Mouse (Mus musculus) kidney, postnatal 14 days (tissue): Measurements from ENCODE around the gene Nckap5l.

Experiments
- DNase-seq: peaks from one replicate; pipeline ENCODE4 v3.0.0; 2022; ENCODE audit warnings: mixed read lengths

Gene Nckap5l

DNA sequence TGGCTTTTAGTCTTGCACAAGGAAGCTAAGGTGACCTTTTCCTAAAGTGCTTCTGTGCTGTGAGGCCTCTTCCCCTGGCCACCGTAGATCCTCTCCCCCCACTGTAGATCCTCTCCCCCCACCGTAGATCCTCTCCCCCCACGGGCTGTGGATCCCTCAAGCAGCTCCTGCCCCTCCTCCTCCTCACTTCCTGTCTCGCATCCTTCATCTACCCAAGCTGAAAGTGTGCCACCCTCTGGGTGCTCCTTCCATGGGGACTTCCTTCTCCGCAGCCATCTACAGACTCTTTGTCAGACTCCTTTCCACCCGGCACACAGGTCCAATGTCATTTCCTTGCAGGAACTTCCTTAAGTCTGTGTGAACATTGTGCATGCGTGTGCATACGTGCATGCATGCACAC lies 27.2 kb downstream of the Nckap5l start:
- DNase-seq: no peak

DNA sequence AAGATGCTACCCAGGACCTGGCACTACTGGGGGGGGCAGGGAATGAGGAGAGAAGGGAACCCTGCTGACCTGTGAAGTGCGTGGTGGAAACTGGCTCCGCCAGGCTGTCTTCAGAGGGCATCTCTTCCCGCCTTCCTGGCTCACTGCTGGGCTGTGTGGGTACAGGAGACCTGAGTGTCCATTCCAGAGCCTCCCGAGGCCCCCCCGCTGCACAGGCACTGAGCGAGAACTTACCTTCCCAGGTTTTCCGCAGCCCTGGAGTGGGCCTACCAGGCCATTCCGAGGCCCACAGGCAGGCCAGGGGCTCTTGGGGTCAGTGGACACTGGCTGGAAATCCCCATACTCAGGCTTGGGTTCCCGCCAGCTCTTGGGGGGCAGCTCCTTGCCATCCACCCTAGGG lies 33.7 kb downstream of the Nckap5l start:
- no peak for DNase-seq

DNA sequence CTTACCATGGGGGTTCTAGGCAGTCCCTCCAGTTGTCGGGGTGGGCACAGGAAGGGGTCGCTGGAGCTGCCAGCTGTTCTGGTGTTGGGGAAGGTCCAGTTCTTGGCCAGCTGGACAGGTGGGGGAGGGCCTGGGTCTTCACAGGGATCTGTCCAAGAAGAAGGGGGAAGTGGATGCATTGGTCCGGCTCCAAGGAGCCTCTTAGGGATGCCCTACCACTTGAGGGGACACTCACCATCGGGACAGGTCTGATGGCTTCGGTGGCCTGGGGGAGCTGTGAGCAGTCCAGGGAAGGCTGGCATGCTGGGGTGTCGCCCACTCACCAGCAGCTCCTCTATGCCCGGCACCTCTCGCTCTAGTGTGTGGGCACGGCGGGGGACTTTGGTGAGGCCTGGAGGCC lies 34.4 kb downstream of the Nckap5l start:
- DNase-seq: no peak

- no peak for DNase-seq
Measured at GRCm38 (mm10) chr15:99422551-99422950, 35.0 kb downstream of the Nckap5l start.

- DNase-seq: no peak
Measured at GRCm38 (mm10) chr15:99421676-99422075, 35.9 kb downstream of the Nckap5l start.

DNA sequence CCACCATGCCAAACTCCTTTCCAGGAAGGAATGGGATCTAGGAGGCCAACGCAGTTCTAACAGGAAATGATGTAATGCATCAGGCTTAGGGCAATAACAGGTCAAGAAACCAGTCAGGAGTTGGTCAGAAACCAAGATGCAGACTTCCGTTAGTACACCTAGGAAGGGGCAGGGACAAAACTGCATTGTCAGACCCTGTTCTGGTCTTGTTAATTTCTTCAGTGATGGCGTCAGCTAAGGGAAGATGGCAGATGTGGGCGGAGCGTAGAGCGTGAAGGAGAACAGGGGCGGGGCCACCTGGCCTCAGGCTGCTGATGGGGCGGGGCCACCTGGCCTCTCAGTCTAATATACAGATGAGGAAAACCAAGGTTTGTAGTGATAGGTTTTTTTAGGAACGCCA lies 36.4 kb downstream of the Nckap5l start:
- DNase-seq: peak; percentile 55

DNA sequence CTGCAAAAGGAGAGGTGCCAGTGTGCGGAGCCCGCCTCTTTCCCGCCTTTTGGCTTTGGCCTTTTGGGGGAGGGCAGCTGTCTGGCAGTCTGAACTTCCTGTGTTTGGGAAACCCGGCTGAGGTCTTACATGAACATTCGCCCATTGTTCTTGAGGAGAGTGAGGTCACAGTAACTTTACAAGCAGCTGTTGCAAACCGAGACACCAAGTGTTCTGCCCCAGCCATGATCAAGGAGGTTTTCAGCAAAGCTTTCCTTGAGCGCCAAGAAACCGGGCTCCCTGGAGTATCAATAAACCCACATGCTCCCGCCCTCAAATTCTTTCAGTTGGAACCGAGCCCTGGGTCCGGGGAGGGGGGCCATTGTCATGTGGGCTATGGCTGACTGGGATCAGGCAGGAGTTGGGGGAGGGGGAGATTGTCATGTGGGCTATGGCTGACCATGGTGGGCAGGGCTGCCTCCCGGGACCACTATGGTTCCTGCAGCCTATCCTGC lies 37.0 kb downstream of the Nckap5l start:
- peak; percentile 83 for DNase-seq

- no peak for DNase-seq
Measured at GRCm38 (mm10) chr15:99420101-99420500, 37.4 kb downstream of the Nckap5l start.

- DNase-seq: no peak
Measured at GRCm38 (mm10) chr15:99417692-99418271, 39.8 kb downstream of the Nckap5l start.

- no peak for DNase-seq
Measured at GRCm38 (mm10) chr15:99416957-99417356, 40.6 kb downstream of the Nckap5l start.

DNA sequence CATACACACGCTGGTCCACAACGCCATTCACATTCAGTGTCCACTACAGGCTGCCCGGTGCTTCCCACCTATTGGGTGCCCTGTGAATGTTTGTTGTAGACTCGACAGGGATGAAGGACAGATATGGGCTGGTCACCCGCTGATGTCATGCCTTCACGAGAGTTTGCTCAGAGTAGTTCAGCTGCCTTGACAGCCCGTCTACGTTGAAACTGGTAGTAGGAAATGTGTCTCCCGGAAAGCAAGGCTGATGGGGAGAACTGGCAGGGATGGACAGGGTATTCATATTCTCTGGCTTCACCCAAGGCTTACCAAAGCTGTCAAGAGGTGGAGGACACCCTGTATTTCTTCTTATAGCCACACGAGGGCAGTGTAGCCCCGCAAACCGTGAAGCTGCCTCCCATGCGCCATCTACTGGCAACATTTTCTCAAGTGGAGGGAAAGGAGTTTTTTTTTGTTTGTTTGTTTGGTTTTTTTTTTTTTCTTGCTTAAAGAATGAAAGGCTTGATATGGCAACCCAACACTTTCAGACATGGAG lies 41.1 kb downstream of the Nckap5l start:
- peak; percentile 89 for DNase-seq

DNA sequence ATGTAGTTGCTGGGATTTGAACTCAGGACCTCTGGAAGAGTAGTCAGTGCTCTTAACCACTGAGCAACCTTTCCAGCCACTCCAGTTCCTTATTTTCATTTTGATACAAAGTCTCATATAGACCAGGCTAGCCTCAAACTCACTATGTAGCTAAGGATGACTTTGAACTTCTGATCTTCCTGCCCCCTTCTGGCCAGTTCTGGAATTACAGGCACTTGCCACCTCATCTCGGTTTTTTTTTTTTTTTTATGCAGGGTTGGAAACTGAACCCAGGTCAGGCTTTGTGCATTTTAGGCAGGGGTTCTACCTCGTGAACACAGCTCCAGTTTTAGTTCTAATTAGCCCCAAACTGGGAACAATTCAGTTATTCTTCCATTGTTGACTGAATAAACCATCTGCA lies 41.8 kb downstream of the Nckap5l start:
- peak; percentile 66 for DNase-seq

GRCm38 (mm10) chr15:99411747-99412146 lies 45.8 kb downstream of the Nckap5l start:
- no peak for DNase-seq

GRCm38 (mm10) chr15:99408845-99409244 lies 48.7 kb downstream of the Nckap5l start:
- DNase-seq: no peak

DNA sequence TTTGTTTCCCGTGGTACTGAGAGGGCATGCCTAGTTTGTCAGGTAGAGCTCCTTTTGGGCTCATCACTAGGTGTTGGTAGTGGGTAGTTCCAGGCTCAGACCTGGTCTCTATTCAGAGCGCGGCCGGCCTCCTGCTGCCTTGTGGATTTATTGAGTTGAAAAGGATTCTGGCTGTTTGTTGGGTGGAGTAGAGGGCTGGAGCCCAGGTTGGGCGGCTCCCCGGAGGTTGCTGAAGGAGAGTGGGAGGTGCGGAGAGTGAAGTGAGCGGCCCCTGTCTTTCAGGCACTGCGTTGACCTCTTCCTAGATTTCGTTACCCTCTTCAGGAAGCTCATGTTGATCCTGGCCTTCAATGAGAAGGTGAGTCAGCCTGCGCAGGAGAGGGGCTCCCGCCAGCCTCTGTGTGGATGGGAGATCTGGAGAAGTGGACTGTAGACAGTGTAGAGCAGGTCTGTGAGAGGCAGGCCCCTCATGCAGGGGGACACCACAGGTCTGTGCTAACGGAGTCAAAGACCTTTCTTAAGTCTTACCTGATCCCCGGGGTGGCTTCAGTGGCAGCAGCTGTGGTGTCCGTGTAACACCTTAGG lies 50.5 kb downstream of the Nckap5l start:
- no peak for DNase-seq

DNA sequence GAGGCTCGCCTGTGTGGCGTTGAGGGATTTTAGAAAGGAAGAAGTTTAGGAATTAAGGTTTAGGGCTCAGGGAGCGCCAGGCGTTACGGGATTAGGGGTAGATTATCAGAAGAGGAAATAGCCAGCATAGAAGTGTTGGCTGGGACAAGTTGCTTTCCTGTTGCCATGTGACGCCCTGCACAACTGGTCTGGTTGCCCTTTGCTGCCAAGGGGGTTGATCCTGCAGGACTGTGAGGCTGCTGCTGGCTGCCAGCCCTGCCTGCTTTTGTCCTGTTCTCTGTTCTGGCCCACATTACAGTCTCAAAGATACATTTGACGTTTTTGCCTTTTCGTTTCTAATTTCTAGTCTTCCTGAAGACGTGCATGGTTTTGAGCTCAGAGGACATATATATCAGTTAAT lies 52.4 kb downstream of the Nckap5l start:
- peak; percentile 44 for DNase-seq

- peak; percentile 62 for DNase-seq
Measured at GRCm38 (mm10) chr15:99403159-99403889, 54.2 kb downstream of the Nckap5l start.

DNA sequence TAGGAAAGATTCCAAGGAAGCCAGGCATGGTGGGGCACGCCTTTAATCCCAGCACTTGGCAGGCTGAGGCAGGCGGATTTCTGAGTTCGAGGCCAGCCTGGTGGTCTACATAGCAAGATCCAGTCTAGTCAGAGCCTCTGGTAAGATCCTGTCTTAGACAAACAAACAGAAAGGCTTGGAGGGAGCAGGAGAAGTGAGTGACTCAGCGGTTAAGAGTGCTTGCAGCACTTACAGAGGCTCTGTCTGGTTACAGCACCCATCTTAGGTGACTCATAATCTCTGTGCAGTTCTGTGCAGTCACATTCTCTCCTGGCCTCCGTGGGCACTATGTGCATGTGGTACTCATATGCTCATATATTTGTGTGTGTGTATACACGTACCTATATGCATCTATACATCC lies 56.9 kb downstream of the Nckap5l start:
- no peak for DNase-seq

GRCm38 (mm10) chr15:99399503-99400245 lies 57.9 kb downstream of the Nckap5l start:
- DNase-seq: no peak

- DNase-seq: no peak
Measured at GRCm38 (mm10) chr15:99397622-99398021, 59.9 kb downstream of the Nckap5l start.

GRCm38 (mm10) chr15:99396875-99397274 lies 60.7 kb downstream of the Nckap5l start:
- DNase-seq: no peak

DNA sequence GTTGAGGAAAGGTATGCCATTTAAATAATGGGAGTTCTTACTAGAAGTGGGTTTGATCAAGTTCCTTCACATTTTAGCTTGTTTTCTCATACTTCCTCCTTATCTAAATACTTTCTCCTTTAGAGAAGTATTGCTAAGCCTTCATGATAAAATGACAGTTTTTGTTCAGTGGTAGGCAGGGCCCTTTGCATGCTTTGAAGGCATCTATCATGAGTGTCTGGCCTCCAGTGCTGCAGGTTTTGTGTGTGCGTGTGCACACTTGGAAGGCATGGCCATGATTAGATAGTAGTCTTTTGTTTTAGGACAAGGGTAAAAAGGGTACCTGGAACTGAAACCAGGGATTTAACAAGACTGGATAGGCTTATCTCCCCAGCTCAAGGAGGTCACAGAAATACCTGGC lies 61.1 kb downstream of the Nckap5l start:
- no peak for DNase-seq
